Mouse (Mus musculus) stomach, postnatal 0 days (tissue): Measurements from ENCODE around the gene Igsf3. TPM values are rescaled to one million over a fixed set of nuclear protein-coding genes. Genes with fewer than 3 reads are reported as not detected.
A peak's percentile ranks its signal among the peaks of the same experiment; 100 is the strongest.
"Not testable (repeated sequence)": the region's sequence is repeated elsewhere in the genome, so short reads cannot be mapped to it uniquely, and the experiment has no call there.

Experiments
- ATAC-seq: fragments of 200-750 bp; cut with Nextera tagmentation; 2 replicates; pipeline ENCODE4 v1.8.0; 2017; ENCODE audit not compliant: low FRiP score, low TSS enrichment
- DNase-seq: peaks from one replicate; pipeline ENCODE4 v3.0.0-alpha.2; 2016; ENCODE audit warnings: low spot score
- H3K27ac ChIP-seq: fragments of 300-500 bp; sonication (generic); replicated peaks from 2 replicates; pipeline ENCODE4 v1.5.1; 2014; ENCODE audit warnings: mild to moderate bottlenecking, control low read depth
- H3K27me3 ChIP-seq: fragments of 300-500 bp; sonication (generic); 2 replicates; pipeline ENCODE4 v1.6.1; 2014; ENCODE audit warnings: low read length; ENCODE audit not compliant: control insufficient read depth, insufficient read depth
- H3K36me3 ChIP-seq: fragments of 300-500 bp; sonication (generic); 2 replicates; pipeline ENCODE4 v1.6.1; 2014; ENCODE audit warnings: low read length, mixed read lengths; ENCODE audit not compliant: control insufficient read depth, insufficient read depth
- H3K4me1 ChIP-seq: fragments of 300-500 bp; sonication (generic); replicated peaks from 2 replicates; pipeline ENCODE4 v1.6.1; 2014; ENCODE audit warnings: antibody characterized with exemption; ENCODE audit not compliant: control insufficient read depth, insufficient read depth
- H3K4me2 ChIP-seq: fragments of 300-500 bp; sonication (generic); replicated peaks from 2 replicates; pipeline ENCODE4 v1.6.1; 2014; ENCODE audit warnings: low read depth, mild to moderate bottlenecking, control low read depth, moderate library complexity
- H3K4me3 ChIP-seq: fragments of 300-500 bp; sonication (generic); 2 replicates; pipeline ENCODE4 v1.5.1; 2014; ENCODE audit warnings: low read depth, low read length, control low read depth
- H3K9ac ChIP-seq: fragments of 300-500 bp; sonication (generic); 2 replicates; pipeline ENCODE4 v1.6.1; 2014; ENCODE audit warnings: mild to moderate bottlenecking, low read length, control low read depth, mixed read lengths
- H3K9me3 ChIP-seq: fragments of 300-500 bp; sonication (generic); 2 replicates; pipeline ENCODE4 v1.6.1; 2016; ENCODE audit warnings: low read length; ENCODE audit not compliant: control insufficient read depth
- CTCF ChIP-seq: IDR thresholded peaks from 2 replicates; pipeline ENCODE4 v1.5.1; 2016; ENCODE audit warnings: antibody characterized with exemption, low read depth, mild to moderate bottlenecking, moderate library complexity
- EP300 ChIP-seq: optimal IDR thresholded peaks from 2 replicates; pipeline ENCODE3; 2016; ENCODE audit warnings: antibody characterized with exemption
- WGBS: fragments of 180-500 bp; shearing (Covaris S2); extraction: QIAGEN DNeasy Blood & Tissue Kit; methylation state at CpG from one replicate; pipeline ENCODE4 v1.1.7; 2014; 5-methylcytosine and 5-hydroxymethylcytosine counted together
- polyA plus RNA-seq: library from polyadenylated mRNA; unstranded; fragments of >200 nt; fragmentation: Nextera tagmentation; extraction: Ambion mirVana; gene quantifications from 2 replicates; pipeline ENCODE4 v1.2.1, GENCODE M21; 2015

Gene Igsf3
- polyA plus RNA-seq, 1 experiment from 2014 or later = 12.4 TPM

DNA sequence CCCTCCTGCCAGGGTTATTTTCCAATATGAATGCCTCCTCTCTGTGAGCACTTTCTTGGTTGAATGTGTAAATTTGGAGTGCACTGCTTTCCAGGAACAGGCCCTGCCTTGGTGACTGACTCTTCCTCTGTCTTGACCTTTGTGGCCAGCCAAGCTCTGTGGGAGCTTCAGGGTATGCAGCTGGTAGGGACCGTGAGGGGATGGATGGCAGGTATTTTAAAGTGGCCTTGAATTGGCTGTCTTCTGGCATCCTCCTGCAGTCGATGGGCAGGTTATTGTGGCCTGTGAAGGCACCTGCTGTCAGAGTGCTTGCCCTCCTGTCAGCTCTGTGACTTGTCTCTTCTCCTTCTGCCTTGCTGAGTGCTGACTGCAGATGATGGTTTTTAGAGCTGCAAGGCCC lies 33.3 kb downstream of the Igsf3 start:
- Histone ChIP-seq H3K4me1 (peaks cover 17% of the 10 kb centered on the region), H3K36me3 (no peaks in the 10 kb centered on the region), H3K9ac (no peak overlapping the region), H3K27ac (no peak overlapping the region), H3K4me3 (no peak overlapping the region), H3K9me3 (no peaks in the 10 kb centered on the region), H3K27me3 (no peaks in the 10 kb centered on the region), H3K4me2 (no peak overlapping the region)
- DNase-seq = no peak
- ATAC-seq = no peak
- TF ChIP-seq CTCF (no peak), EP300 (no peak)
- WGBS = 57% methylated on average over 2 of the region's 2 CpGs

DNA sequence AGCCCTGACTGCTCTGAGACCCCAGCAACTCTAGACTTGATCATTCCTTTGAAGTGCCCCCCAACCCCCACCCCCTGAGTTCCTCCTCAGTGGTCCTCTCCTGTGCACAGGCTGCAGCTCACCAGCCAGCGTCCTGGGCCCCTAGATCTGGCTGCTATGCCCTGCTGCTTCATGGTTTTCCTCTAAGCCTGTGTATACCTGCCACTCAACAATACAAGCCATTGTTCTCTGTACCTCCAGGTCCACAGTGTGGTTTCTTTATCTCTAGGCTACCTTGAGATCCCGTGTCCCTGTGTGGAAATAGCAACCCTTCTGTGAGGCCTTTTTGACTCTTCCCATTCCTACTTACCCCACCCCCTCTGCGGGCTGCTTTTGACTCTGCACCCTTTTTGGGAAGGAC lies 33.9 kb downstream of the Igsf3 start:
- Histone ChIP-seq H3K27me3 (no peaks in the 10 kb centered on the region), H3K27ac (no peak overlapping the region), H3K4me1 (peaks cover 13% of the 10 kb centered on the region), H3K4me2 (no peak overlapping the region), H3K4me3 (no peak overlapping the region), H3K9me3 (no peaks in the 10 kb centered on the region), H3K9ac (no peak overlapping the region), H3K36me3 (no peaks in the 10 kb centered on the region)
- ATAC-seq = peak; percentile 64
- WGBS = 53% methylated on average over 3 of the region's 3 CpGs
- DNase-seq = no peak
- TF ChIP-seq EP300 = no peak
- TF ChIP-seq CTCF = 0 out of 2 replicates have a peak, but pooled peaks have one; percentile 17

DNA sequence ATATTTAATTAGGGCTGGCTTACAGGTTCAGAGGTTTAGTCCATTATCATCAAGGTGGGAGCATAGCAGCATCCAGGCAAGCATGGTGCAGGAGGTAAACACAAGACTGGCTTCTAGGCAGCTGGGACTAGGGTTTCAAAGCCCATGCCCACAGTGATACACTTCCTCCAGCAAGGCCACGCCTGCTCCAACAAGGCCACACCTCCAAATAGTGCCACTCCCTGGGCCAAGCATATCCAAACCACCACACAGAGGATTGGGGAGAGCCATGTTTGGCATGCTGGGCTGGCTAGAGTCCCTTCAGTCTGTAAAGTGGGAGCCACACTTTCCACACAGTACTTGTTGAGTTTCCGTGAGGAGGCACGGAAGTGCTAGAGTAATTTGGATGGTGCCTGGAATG lies 34.7 kb downstream of the Igsf3 start:
- ATAC-seq = peak; percentile 28; the same call in 1 of the 2 replicates
- WGBS = 83% methylated on average over 3 of the region's 3 CpGs
- peaks cover 13% of the 10 kb centered on the region for H3K4me1 ChIP-seq

DNA sequence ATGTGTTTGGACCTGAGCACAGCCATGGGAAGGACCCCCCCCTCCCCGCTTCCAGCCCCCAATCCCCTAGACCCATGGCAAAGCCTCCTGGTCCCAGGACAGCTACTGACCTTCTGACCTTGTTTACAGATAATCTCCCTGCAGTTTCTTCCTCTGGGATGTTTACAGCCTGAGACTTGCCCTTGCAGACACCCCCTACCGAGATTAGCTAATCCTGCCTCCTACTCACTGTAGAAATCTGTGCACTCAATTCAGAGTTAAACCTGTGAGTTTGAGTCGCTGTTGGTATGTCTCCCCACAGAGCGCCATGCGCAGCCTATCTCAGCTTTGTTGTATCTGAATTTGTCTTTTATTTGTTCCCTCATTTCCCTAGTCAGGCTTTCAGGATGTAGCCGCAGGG lies 35.2 kb downstream of the Igsf3 start:
- DNase-seq = no peak
- 81% methylated on average over 6 of the region's 6 CpGs for WGBS
- ATAC-seq = no peak
- H3K27ac ChIP-seq = no peak overlapping the region
- H3K4me3 ChIP-seq = no peak overlapping the region
- TF ChIP-seq EP300 (no peak), CTCF (no peak)
- H3K27me3 ChIP-seq = no peaks in the 10 kb centered on the region
- H3K4me2 ChIP-seq = no peak overlapping the region
- H3K9me3 ChIP-seq = no peaks in the 10 kb centered on the region
- no peak overlapping the region for H3K9ac ChIP-seq
- no peaks in the 10 kb centered on the region for H3K36me3 ChIP-seq
- peaks cover 13% of the 10 kb centered on the region for H3K4me1 ChIP-seq

More for the DNA sequence above, 34.7 kb downstream of the Igsf3 start:
- TF ChIP-seq CTCF = no peak
- TF ChIP-seq EP300 = no peak
- no peaks in the 10 kb centered on the region for H3K36me3 ChIP-seq
- no peaks in the 10 kb centered on the region for H3K27me3 ChIP-seq
- no peak for DNase-seq
- no peaks in the 10 kb centered on the region for H3K9me3 ChIP-seq
- H3K9ac ChIP-seq = no peak overlapping the region
- H3K27ac ChIP-seq = no peak overlapping the region
- H3K4me3 ChIP-seq = no peak overlapping the region
- no peak overlapping the region for H3K4me2 ChIP-seq

DNA sequence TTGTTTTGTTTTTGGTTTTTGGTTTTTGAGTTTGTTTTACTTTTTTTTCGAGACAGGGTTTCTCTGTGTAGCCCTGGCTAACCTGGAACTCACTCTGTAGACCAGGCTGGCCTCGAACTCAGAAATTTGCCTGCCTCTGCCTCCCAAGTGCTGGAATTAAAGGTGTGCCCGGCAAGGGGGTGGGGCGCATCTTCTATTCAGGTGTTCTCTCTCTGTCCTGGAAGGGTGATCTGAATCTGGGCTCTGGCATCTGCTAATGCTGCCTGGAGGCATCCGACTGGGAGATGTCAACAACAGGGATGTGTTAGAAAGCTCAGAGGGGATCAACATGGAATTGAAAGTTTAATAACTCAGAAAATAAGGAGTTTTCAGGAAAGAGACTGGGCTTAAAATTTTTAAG lies 36.1 kb downstream of the Igsf3 start:
- ATAC-seq, H3K4me3 ChIP-seq, H3K27ac ChIP-seq, H3K9ac ChIP-seq, DNase-seq, H3K36me3 ChIP-seq, H3K9me3 ChIP-seq, H3K27me3 ChIP-seq, H3K4me2 ChIP-seq: not testable (repeated sequence)
- 95% methylated on average over 5 of the region's 5 CpGs for WGBS
- peaks cover 13% of the 10 kb centered on the region for H3K4me1 ChIP-seq

DNA sequence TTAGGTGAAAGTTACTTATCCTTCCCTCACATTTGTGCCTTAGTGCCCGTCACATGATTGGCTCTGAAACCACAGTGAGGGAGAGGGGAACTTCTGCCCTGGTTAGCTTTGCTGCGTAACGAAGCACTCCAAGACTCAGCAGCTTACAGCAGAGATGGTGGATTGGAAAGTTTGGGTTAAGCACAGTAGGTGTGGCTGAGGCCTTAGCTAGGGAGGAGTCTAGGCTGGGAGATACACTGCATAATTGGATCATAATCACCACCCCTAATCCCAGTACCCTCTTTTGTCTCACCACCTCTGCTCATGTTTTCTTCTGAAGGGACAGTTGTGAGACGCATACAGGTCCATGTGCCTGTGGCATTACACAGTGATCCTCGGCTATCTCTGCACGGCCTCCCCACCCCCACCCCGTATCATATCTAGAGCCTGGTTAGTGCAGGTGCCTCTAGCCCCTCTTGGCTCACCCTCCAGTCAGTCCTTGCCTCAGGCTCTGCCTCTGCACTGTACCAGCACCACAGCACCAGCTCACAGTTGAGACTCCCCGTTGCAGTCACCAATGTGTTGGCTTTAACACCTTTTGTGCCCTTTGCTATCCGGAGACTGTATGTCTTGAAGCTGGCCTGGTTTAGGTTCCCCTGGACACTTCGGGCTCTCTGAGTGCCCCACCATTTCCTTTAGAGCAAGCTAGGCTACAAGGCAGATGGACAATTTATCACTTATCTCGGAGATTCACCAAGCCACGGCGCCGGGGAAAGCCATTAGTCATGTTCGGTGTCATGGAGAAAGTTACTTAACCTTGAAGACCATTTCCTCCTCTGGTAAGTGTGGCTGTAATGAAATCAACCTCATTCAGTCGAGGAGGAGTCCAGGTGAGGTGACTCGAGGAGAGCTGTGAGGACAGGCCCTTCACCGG lies 42.1 kb downstream of the Igsf3 start:
- H3K27ac ChIP-seq = no peak overlapping the region
- WGBS = 60% methylated on average over 18 of the region's 18 CpGs
- no peaks in the 10 kb centered on the region for H3K36me3 ChIP-seq
- ATAC-seq = no peak
- no peak overlapping the region for H3K9ac ChIP-seq
- TF ChIP-seq CTCF = no peak
- TF ChIP-seq EP300 = no peak
- H3K9me3 ChIP-seq = no peaks in the 10 kb centered on the region
- H3K4me2 ChIP-seq = no peak overlapping the region
- no peaks in the 10 kb centered on the region for H3K27me3 ChIP-seq
- peaks cover 2% of the 10 kb centered on the region; the same call in 1 of the 2 replicates for H3K4me1 ChIP-seq
- H3K4me3 ChIP-seq = no peak overlapping the region
- no peak for DNase-seq
